ENCODE assay signal across 28 mouse cellular contexts in genomic region chr15:102904946-102905345, GRCm38 (mm10). TPM values are rescaled to one million over a fixed set of nuclear protein-coding genes. Genes with fewer than 3 reads are reported as not detected.
"Had no signal": no experiment of that assay in that cellular context is flagged by ENCODE, and none has a peak within 500 bp of the region (broad histone marks: within the 10 kb centered on the region; RNA-seq: fewer than 3 reads in every experiment).

No protein-coding gene starts in this region.

- H3K9ac ChIP-seq: liver, embryonic 15.5 days; liver, postnatal 0 days; lung, embryonic 15.5 days; midbrain, embryonic 13.5 days; midbrain, embryonic 15.5 days; neural tube, embryonic 13.5 days; neural tube, embryonic 15.5 days had no signal

- H3K4me3 ChIP-seq: liver, embryonic 15.5 days; lung, embryonic 15.5 days; megakaryocyte, embryonic 14.5 days; midbrain, embryonic 13.5 days; midbrain, embryonic 15.5 days; neural tube, embryonic 13.5 days; neural tube, embryonic 15.5 days had no signal

- H3K27ac ChIP-seq: liver, embryonic 15.5 days; lung, embryonic 15.5 days; macrophage; midbrain, embryonic 13.5 days; midbrain, embryonic 15.5 days; neural tube, embryonic 13.5 days; neural tube, embryonic 15.5 days had no signal

- H3K4me1 ChIP-seq: liver, embryonic 15.5 days; lung, embryonic 15.5 days; midbrain, embryonic 13.5 days; midbrain, embryonic 15.5 days; neural tube, embryonic 13.5 days; neural tube, embryonic 15.5 days had no signal

- H3K36me3 ChIP-seq: liver, embryonic 15.5 days; lung, embryonic 15.5 days; midbrain, embryonic 13.5 days; midbrain, embryonic 15.5 days; neural tube, embryonic 13.5 days; neural tube, embryonic 15.5 days had no signal

- DNase-seq: liver, postnatal 0 days; lung, adult 2 months; lung, postnatal 14 days; lung, postnatal 36 days; retina, postnatal 1 day; right cerebral cortex, adult 18-20 months; right cerebral cortex, postnatal 25 days; right cerebral cortex, postnatal 4 days; spleen, adult 18-20 months; thymus, adult 18-20 months; thymus, postnatal 14 days; thymus, postnatal 36 days had no signal

- H3K4me2 ChIP-seq: liver, embryonic 15.5 days; lung, embryonic 15.5 days; midbrain, embryonic 13.5 days; midbrain, embryonic 15.5 days; neural tube, embryonic 13.5 days; neural tube, embryonic 15.5 days had no signal

- ATAC-seq: liver, postnatal 0 days; lung, postnatal 0 days; midbrain, embryonic 13.5 days; midbrain, embryonic 15.5 days had no signal

- H3K9me3 ChIP-seq: liver, embryonic 15.5 days; lung, embryonic 15.5 days; megakaryocyte, embryonic 14.5 days; midbrain, embryonic 13.5 days; midbrain, embryonic 15.5 days; neural tube, embryonic 13.5 days; neural tube, embryonic 15.5 days had no signal

RNA-seq across cellular contexts. Expression of gene Hoxc13, which starts 16.0 kb away (rescaled TPM):
- total RNA-seq: megakaryocyte progenitor cell, adult 5-6 weeks; monocyte, adult 5-6 weeks had no signal
- polyA plus RNA-seq: liver, embryonic 15.5 days; liver, postnatal 0 days; lung, adult 2 months; lung, embryonic 15.5 days; lung, postnatal 0 days; macrophage; midbrain, embryonic 13.5 days; midbrain, embryonic 15.5 days; midbrain, postnatal 0 days; small intestine, adult 2 months; stomach, embryonic 14.5 days; stomach, embryonic 16.5 days had no signal

RNA-seq across cellular contexts. Expression of gene Hoxc12, which starts 31.6 kb away (rescaled TPM):
- total RNA-seq: megakaryocyte progenitor cell, adult 5-6 weeks; midbrain, postnatal 0 days; monocyte, adult 5-6 weeks had no signal
- polyA plus RNA-seq: liver, embryonic 15.5 days; liver, postnatal 0 days; lung, adult 2 months; lung, embryonic 15.5 days; lung, postnatal 0 days; macrophage; midbrain, embryonic 13.5 days; midbrain, embryonic 15.5 days; midbrain, postnatal 0 days; small intestine, adult 2 months; stomach, embryonic 14.5 days; stomach, embryonic 16.5 days; thymus, postnatal 0 days had no signal

RNA-seq across cellular contexts. Expression of gene Hoxc11, which starts 49.3 kb away (rescaled TPM):
- total RNA-seq: megakaryocyte progenitor cell, adult 5-6 weeks; midbrain, postnatal 0 days; monocyte, adult 5-6 weeks had no signal
- polyA plus RNA-seq: liver, embryonic 15.5 days; liver, postnatal 0 days; lung, adult 2 months; lung, embryonic 15.5 days; lung, postnatal 0 days; macrophage; midbrain, embryonic 13.5 days; midbrain, embryonic 15.5 days; midbrain, postnatal 0 days; small intestine, adult 2 months; stomach, embryonic 14.5 days; stomach, embryonic 16.5 days had no signal
